Mouse (Mus musculus): ENCODE measurements at regions not wholly inside any gene's neighbourhood (a gene's known extent, or its start where the extent isn't known, plus 50 kb on each side); places are given as distances from the start of the nearest gene placed in this dataset.

GRCm38 (mm10) chr13:101931882-101932281, 163.9 kb upstream of the Pik3r1 start:
- no peak for TF ChIP-seq CTCF (conservative IDR thresholded peaks at IDR 0.05; ENCODE audit: low read length)
- no peak for TF ChIP-seq NANOG (IDR thresholded peaks at IDR 0.05; ENCODE audit: borderline replicate concordance, low read length)
- TF ChIP-seq POU5F1 (IDR thresholded peaks at IDR 0.05; ENCODE audit: borderline replicate concordance, low read length): no peak

All from E14TG2a.4 (cell line).